Mouse (Mus musculus): ENCODE results near the gene Prr15l. TPM values are rescaled to one million over a fixed set of nuclear protein-coding genes. Genes with fewer than 3 reads are reported as not detected.

Prr15l gene
- total RNA-seq, 4 experiments from 2014 or later: not detected

- DNase-seq (ENCODE audit: low spot score in 2 of 2): no peak
Observed at GRCm38 (mm10) chr11:96944844-96945580, 17.1 kb downstream of the Prr15l start.

- no peak for DNase-seq (ENCODE audit: low spot score in 2 of 2)
Observed at GRCm38 (mm10) chr11:96946498-96946897, 18.6 kb downstream of the Prr15l start.

GRCm38 (mm10) chr11:96947849-96948248 lies 19.9 kb downstream of the Prr15l start:
- DNase-seq (ENCODE audit: low spot score in 2 of 2): no peak

GRCm38 (mm10) chr11:96950767-96951166 lies 22.9 kb downstream of the Prr15l start:
- no peak for DNase-seq (ENCODE audit: low spot score in 2 of 2)

- DNase-seq (ENCODE audit: low spot score in 2 of 2): no peak
Observed at GRCm38 (mm10) chr11:96952426-96952825, 24.5 kb downstream of the Prr15l start.

GRCm38 (mm10) chr11:96952896-96953295 lies 25.0 kb downstream of the Prr15l start:
- DNase-seq (ENCODE audit: low spot score in 2 of 2): no peak

- DNase-seq (ENCODE audit: low spot score in 2 of 2): no peak
Observed at GRCm38 (mm10) chr11:96955094-96955493, 27.2 kb downstream of the Prr15l start.

- DNase-seq (ENCODE audit: low spot score in 2 of 2): peak; percentile 40 to 69
Observed at GRCm38 (mm10) chr11:96956009-96956724, 28.3 kb downstream of the Prr15l start.

GRCm38 (mm10) chr11:96957061-96957805 lies 29.3 kb downstream of the Prr15l start:
- no peak for DNase-seq (ENCODE audit: low spot score in 2 of 2)

- DNase-seq (ENCODE audit: low spot score in 2 of 2): peak; percentile 86
Observed at GRCm38 (mm10) chr11:96963580-96963979, 35.7 kb downstream of the Prr15l start.

- DNase-seq (ENCODE audit: low spot score in 2 of 2): no peak
Observed at GRCm38 (mm10) chr11:96966172-96966571, 38.3 kb downstream of the Prr15l start.

GRCm38 (mm10) chr11:96966914-96967543 lies 39.1 kb downstream of the Prr15l start:
- DNase-seq (ENCODE audit: low spot score in 2 of 2): no peak

GRCm38 (mm10) chr11:96967544-96968269 lies 39.8 kb downstream of the Prr15l start:
- no peak for DNase-seq (ENCODE audit: low spot score in 2 of 2)

- peak in 1 of 2 experiments; percentile 51 for DNase-seq (ENCODE audit: low spot score in 2 of 2)
Observed at GRCm38 (mm10) chr11:96968476-96968875, 40.6 kb downstream of the Prr15l start.

GRCm38 (mm10) chr11:96969280-96969722 lies 41.4 kb downstream of the Prr15l start:
- peak; percentile 26 to 48 for DNase-seq (ENCODE audit: low spot score in 2 of 2)

- peak; percentile 79 to 84 for DNase-seq (ENCODE audit: low spot score in 2 of 2)
Observed at GRCm38 (mm10) chr11:96969746-96970145, 41.8 kb downstream of the Prr15l start.

GRCm38 (mm10) chr11:96970341-96970740 lies 42.4 kb downstream of the Prr15l start:
- DNase-seq (ENCODE audit: low spot score in 2 of 2): no peak

- DNase-seq (ENCODE audit: low spot score in 2 of 2): no peak
Observed at GRCm38 (mm10) chr11:96972906-96973305, 45.0 kb downstream of the Prr15l start.

GRCm38 (mm10) chr11:96973426-96973964 lies 45.6 kb downstream of the Prr15l start:
- peak in 1 of 2 experiments; percentile 32 for DNase-seq (ENCODE audit: low spot score in 2 of 2)

GRCm38 (mm10) chr11:96974813-96975212 lies 46.9 kb downstream of the Prr15l start:
- DNase-seq (ENCODE audit: low spot score in 2 of 2): no peak
